Mouse (Mus musculus) liver, adult 2 months (tissue): Measurements from ENCODE around the gene Gm5426.

Experiments used
- CTCF ChIP-seq: fragments of 200-500 bp; IDR thresholded peaks from 2 replicates; pipeline ENCODE4 v1.5.1; 2011; ENCODE audit warnings: low read depth, low read length, control low read depth
- POLR2A ChIP-seq: fragments of 200-500 bp; IDR thresholded peaks from 2 replicates; pipeline ENCODE4 v1.6.1; 2011; ENCODE audit warnings: low read length, control low read depth; ENCODE audit not compliant: insufficient read depth; ENCODE audit errors: extremely low read depth

- TF ChIP-seq CTCF (no peak), POLR2A (no peak)
Measured at GRCm38 (mm10) chr10:96106972-96107720, 29.3 kb upstream of the Gm5426 start.
